Mouse (Mus musculus) ES-Bruce4 (cell line): ENCODE results near the gene Agpat1. TPM values are rescaled to one million over a fixed set of nuclear protein-coding genes. Genes with fewer than 3 reads are reported as not detected.

Source experiments
- H3K27ac ChIP-seq: 2 replicates; pipeline ENCODE4 v1.5.1; 2012; ENCODE audit warnings: low read length, inconsistent platforms; ENCODE audit not compliant: insufficient read depth
- H3K27me3 ChIP-seq: 2 replicates; pipeline ENCODE4 v1.6.1; 2012; ENCODE audit warnings: mild to moderate bottlenecking, low read length, inconsistent platforms; ENCODE audit not compliant: control insufficient read depth, poor library complexity, insufficient read depth, severe bottlenecking
- H3K36me3 ChIP-seq: 2 replicates; pipeline ENCODE4 v1.6.1; 2012; ENCODE audit warnings: inconsistent platforms, mild to moderate bottlenecking, low read length, moderate library complexity; ENCODE audit not compliant: control insufficient read depth, poor library complexity, insufficient read depth, severe bottlenecking
- H3K4me1 ChIP-seq: one replicate; pipeline ENCODE4 v1.8.1; 2011; ENCODE audit warnings: low read length; ENCODE audit not compliant: control insufficient read depth, insufficient read depth
- H3K4me3 ChIP-seq: 2 replicates; pipeline ENCODE4 v1.5.1; 2011; ENCODE audit warnings: low read depth, mild to moderate bottlenecking, low read length
- H3K9ac ChIP-seq: 2 replicates; pipeline ENCODE4 v1.6.1; 2012; ENCODE audit warnings: low read depth, mild to moderate bottlenecking, inconsistent platforms; ENCODE audit not compliant: poor library complexity, severe bottlenecking
- H3K9me3 ChIP-seq: replicated peaks from 2 replicates; pipeline ENCODE4 v1.6.1; 2012; ENCODE audit warnings: mild to moderate bottlenecking, low read length, inconsistent platforms; ENCODE audit not compliant: control insufficient read depth, poor library complexity, insufficient read depth, severe bottlenecking
- CTCF ChIP-seq: IDR thresholded peaks from one replicate; pipeline ENCODE4 v1.8.1; 2011; ENCODE audit warnings: low read depth, low read length
- EP300 ChIP-seq: IDR thresholded peaks from 2 replicates; pipeline ENCODE4 v1.6.1; 2011; ENCODE audit warnings: low read depth, low read length; ENCODE audit not compliant: insufficient read depth
- POLR2A ChIP-seq: IDR thresholded peaks from one replicate; pipeline ENCODE4 v1.8.1; 2011; ENCODE audit warnings: low read length; ENCODE audit not compliant: insufficient read depth
- polyA plus RNA-seq: library from polyadenylated mRNA; stranded (reverse); fragments of >200 nt; gene quantifications from 2 replicates; pipeline ENCODE4 v1.2.4, GENCODE M21; 2011; ENCODE audit warnings: low read depth; ENCODE audit not compliant: missing spikeins, insufficient read depth, insufficient read length

Agpat1 gene
- polyA plus RNA-seq, 1 experiment: 66.8 TPM

- TF ChIP-seq CTCF (no peak), POLR2A (no peak), EP300 (no peak)
- Histone ChIP-seq H3K27me3 (no peaks in the 10 kb centered on the region), H3K9me3 (no peaks in the 10 kb centered on the region), H3K4me1 (peaks cover 11% of the 10 kb centered on the region), H3K9ac (peak overlapping the region; percentile 80), H3K36me3 (no peaks in the 10 kb centered on the region), H3K27ac (no peak overlapping the region), H3K4me3 (peak overlapping the region; percentile 97)
Observed at GRCm38 (mm10) chr17:34587814-34588213, 16.2 kb upstream of the Agpat1 start.

GRCm38 (mm10) chr17:34588767-34589166 lies 15.3 kb upstream of the Agpat1 start:
- TF ChIP-seq POLR2A (no peak), EP300 (no peak), CTCF (no peak)
- H3K9me3 ChIP-seq: no peaks in the 10 kb centered on the region
- no peak overlapping the region for H3K4me3 ChIP-seq
- peak overlapping the region; percentile 43 for H3K9ac ChIP-seq
- H3K27me3 ChIP-seq: no peaks in the 10 kb centered on the region
- H3K27ac ChIP-seq: no peak overlapping the region
- H3K4me1 ChIP-seq: peaks cover 11% of the 10 kb centered on the region
- no peaks in the 10 kb centered on the region for H3K36me3 ChIP-seq

GRCm38 (mm10) chr17:34589206-34589605 lies 14.9 kb upstream of the Agpat1 start:
- no peak for TF ChIP-seq CTCF
- TF ChIP-seq EP300: no peak
- TF ChIP-seq POLR2A: no peak
- Histone ChIP-seq H3K27ac (no peak overlapping the region), H3K9ac (peak overlapping the region; percentile 43), H3K27me3 (no peaks in the 10 kb centered on the region), H3K36me3 (no peaks in the 10 kb centered on the region), H3K4me1 (peaks cover 11% of the 10 kb centered on the region), H3K4me3 (no peak overlapping the region), H3K9me3 (no peaks in the 10 kb centered on the region)

- TF ChIP-seq EP300: 0 out of 2 replicates have a peak, but pooled peaks have one; percentile 13
- TF ChIP-seq POLR2A: no peak
- Histone ChIP-seq H3K27ac (peak within 1 kb of the TSS; percentile 33; the same call in 1 of the 2 replicates), H3K9me3 (no peaks in the 10 kb centered on the region), H3K4me1 (peaks cover 11% of the 10 kb centered on the region), H3K27me3 (no peaks in the 10 kb centered on the region), H3K4me3 (peak within 1 kb of the TSS; percentile 37; the same call in 1 of the 2 replicates), H3K36me3 (0 out of 2 replicates have a peak, but pooled peaks cover 4% of the 10 kb centered on the region), H3K9ac (peak within 1 kb of the TSS; percentile 43)
Observed at GRCm38 (mm10) chr17:34589681-34590101, 14.4 kb upstream of the Agpat1 start, which contains the start of gene Gpsm3. Gene Gpsm3 (plus strand): TSS chr17:34589806.

- TF ChIP-seq CTCF: no peak
- no peak for TF ChIP-seq POLR2A
- TF ChIP-seq EP300: no peak
- H3K27ac ChIP-seq: peak overlapping the region; percentile 75
- H3K4me1 ChIP-seq: peaks cover 11% of the 10 kb centered on the region
- H3K4me3 ChIP-seq: peak overlapping the region; percentile 73; the same call in 1 of the 2 replicates
- H3K27me3 ChIP-seq: no peaks in the 10 kb centered on the region
- H3K9ac ChIP-seq: peak overlapping the region; percentile 98
- H3K36me3 ChIP-seq: 0 out of 2 replicates have a peak, but pooled peaks cover 6% of the 10 kb centered on the region
- H3K9me3 ChIP-seq: no peaks in the 10 kb centered on the region
Observed at GRCm38 (mm10) chr17:34590154-34590987, 13.7 kb upstream of the Agpat1 start.
